Mouse (Mus musculus) thymus, adult 2 months (tissue): ENCODE data around the gene Adora1. TPM values are rescaled to one million over a fixed set of nuclear protein-coding genes. Genes with fewer than 3 reads are reported as not detected.

Source experiments
- DNase-seq: peaks from one replicate; pipeline ENCODE4 v3.0.0; 2021
- H3K27ac ChIP-seq: fragments of 200-500 bp; 2 replicates; pipeline ENCODE4 v1.5.1; 2012; ENCODE audit warnings: low read length, control low read depth; ENCODE audit not compliant: control insufficient read depth, insufficient read depth
- H3K27me3 ChIP-seq: fragments of 200-500 bp; 2 replicates; pipeline ENCODE4 v1.6.1; 2012; ENCODE audit warnings: mild to moderate bottlenecking, low read length, moderate library complexity, mixed read lengths; ENCODE audit not compliant: control insufficient read depth, insufficient read depth
- H3K36me3 ChIP-seq: fragments of 200-500 bp; 2 replicates; pipeline ENCODE4 v1.6.1; 2012; ENCODE audit warnings: mild to moderate bottlenecking, low read length, moderate library complexity; ENCODE audit not compliant: control insufficient read depth, insufficient read depth
- H3K4me1 ChIP-seq: fragments of 200-500 bp; replicated peaks from 2 replicates; pipeline ENCODE4 v1.6.1; 2012; ENCODE audit warnings: low read length; ENCODE audit not compliant: control insufficient read depth, insufficient read depth
- H3K4me3 ChIP-seq: fragments of 200-500 bp; 2 replicates; pipeline ENCODE4 v1.5.1; 2012; ENCODE audit warnings: mild to moderate bottlenecking, low read length, control low read depth, moderate library complexity; ENCODE audit not compliant: control insufficient read depth, insufficient read depth
- CTCF ChIP-seq: fragments of 200-500 bp; IDR thresholded peaks from 2 replicates; pipeline ENCODE4 v1.5.1; 2012; ENCODE audit warnings: mild to moderate bottlenecking, control low read depth, low read length, moderate library complexity, borderline replicate concordance; ENCODE audit not compliant: control insufficient read depth, poor library complexity, insufficient read depth; ENCODE audit errors: extremely low read depth
- POLR2A ChIP-seq: fragments of 200-500 bp; IDR thresholded peaks from 2 replicates; pipeline ENCODE4 v1.6.1; 2012; ENCODE audit warnings: mild to moderate bottlenecking, low read length, control low read depth, moderate library complexity; ENCODE audit not compliant: control insufficient read depth, poor library complexity, insufficient read depth; ENCODE audit errors: extremely low read depth
- WGBS: fragments of 180-500 bp; shearing (Covaris S2); methylation state at CpG from one replicate; pipeline ENCODE4 v1.1.7; 2018; 5-methylcytosine and 5-hydroxymethylcytosine counted together
- polyA plus RNA-seq: library from polyadenylated mRNA; depleted of rRNA; stranded (reverse); fragments of >200 nt; gene quantifications from 2 replicates; pipeline ENCODE4 v1.2.3, GENCODE M21; 2012

Adora1 gene
- polyA plus RNA-seq, 1 experiment = 6.2 TPM

- Histone ChIP-seq H3K36me3 (no peaks in the 10 kb centered on the region), H3K27me3 (no peaks in the 10 kb centered on the region; the same call in 1 of the 2 replicates), H3K4me1 (no peaks in the 10 kb centered on the region), H3K27ac (no peak overlapping the region), H3K4me3 (no peak overlapping the region)
- TF ChIP-seq POLR2A (no peak), CTCF (no peak)
- WGBS = 88% methylated on average over 5 of the region's 5 CpGs
- DNase-seq = no peak
Observed at GRCm38 (mm10) chr1:134229806-134230575, 5.2 kb downstream of the Adora1 start.

- no peaks in the 10 kb centered on the region for H3K36me3 ChIP-seq
- no peak for TF ChIP-seq POLR2A
- TF ChIP-seq CTCF = no peak
- 36% methylated on average over 8 of the region's 8 CpGs for WGBS
- no peak for DNase-seq
- H3K27ac ChIP-seq = no peak overlapping the region
- no peak overlapping the region for H3K4me3 ChIP-seq
- H3K4me1 ChIP-seq = no peaks in the 10 kb centered on the region
- no peaks in the 10 kb centered on the region for H3K27me3 ChIP-seq
Observed at GRCm38 (mm10) chr1:134226739-134227138, 8.5 kb downstream of the Adora1 start.

- Histone ChIP-seq H3K27ac (no peak overlapping the region), H3K27me3 (no peaks in the 10 kb centered on the region), H3K4me3 (no peak overlapping the region), H3K4me1 (no peaks in the 10 kb centered on the region), H3K36me3 (no peaks in the 10 kb centered on the region)
- 95% methylated on average over 5 of the region's 5 CpGs for WGBS
- TF ChIP-seq POLR2A (no peak), CTCF (no peak)
- DNase-seq = no peak
Observed at GRCm38 (mm10) chr1:134225375-134225774, 9.9 kb downstream of the Adora1 start.

- no peak for TF ChIP-seq CTCF
- no peak for TF ChIP-seq POLR2A
- Histone ChIP-seq H3K4me1 (no peaks in the 10 kb centered on the region), H3K27me3 (no peaks in the 10 kb centered on the region), H3K27ac (no peak overlapping the region), H3K4me3 (no peak overlapping the region), H3K36me3 (no peaks in the 10 kb centered on the region)
- no peak for DNase-seq
- WGBS = 94% methylated on average over 12 of the region's 12 CpGs
Observed at GRCm38 (mm10) chr1:134224649-134225227, 10.5 kb downstream of the Adora1 start.

GRCm38 (mm10) chr1:134222122-134223055 is 12.8 kb downstream of the Adora1 start:
- Histone ChIP-seq H3K27me3 (no peaks in the 10 kb centered on the region), H3K36me3 (no peaks in the 10 kb centered on the region), H3K27ac (no peak overlapping the region), H3K4me1 (no peaks in the 10 kb centered on the region), H3K4me3 (no peak overlapping the region)
- WGBS = 77% methylated on average over 8 of the region's 8 CpGs
- TF ChIP-seq POLR2A (no peak), CTCF (no peak)
- DNase-seq = no peak

GRCm38 (mm10) chr1:134221172-134221571 is 14.1 kb downstream of the Adora1 start:
- Histone ChIP-seq H3K36me3 (no peaks in the 10 kb centered on the region), H3K4me1 (no peaks in the 10 kb centered on the region), H3K4me3 (no peak overlapping the region), H3K27ac (no peak overlapping the region), H3K27me3 (no peaks in the 10 kb centered on the region)
- no peak for TF ChIP-seq CTCF
- TF ChIP-seq POLR2A = no peak
- DNase-seq = no peak
- WGBS = 60% methylated on average over 1 of the region's 1 CpGs
